Mouse (Mus musculus): ENCODE data around the gene Lctl.
A peak's percentile ranks its signal among the peaks of the same experiment; 100 is the strongest.
"Not testable (repeated sequence)": the region's sequence is repeated elsewhere in the genome, so short reads cannot be mapped to it uniquely, and the experiment has no call there.

Lctl gene

GRCm38 (mm10) chr9:64119898-64120297 lies 3.0 kb downstream of the Lctl start:
- peak; percentile 53 for DNase-seq (ENCODE audit: inconsistent ontology term)

DNA sequence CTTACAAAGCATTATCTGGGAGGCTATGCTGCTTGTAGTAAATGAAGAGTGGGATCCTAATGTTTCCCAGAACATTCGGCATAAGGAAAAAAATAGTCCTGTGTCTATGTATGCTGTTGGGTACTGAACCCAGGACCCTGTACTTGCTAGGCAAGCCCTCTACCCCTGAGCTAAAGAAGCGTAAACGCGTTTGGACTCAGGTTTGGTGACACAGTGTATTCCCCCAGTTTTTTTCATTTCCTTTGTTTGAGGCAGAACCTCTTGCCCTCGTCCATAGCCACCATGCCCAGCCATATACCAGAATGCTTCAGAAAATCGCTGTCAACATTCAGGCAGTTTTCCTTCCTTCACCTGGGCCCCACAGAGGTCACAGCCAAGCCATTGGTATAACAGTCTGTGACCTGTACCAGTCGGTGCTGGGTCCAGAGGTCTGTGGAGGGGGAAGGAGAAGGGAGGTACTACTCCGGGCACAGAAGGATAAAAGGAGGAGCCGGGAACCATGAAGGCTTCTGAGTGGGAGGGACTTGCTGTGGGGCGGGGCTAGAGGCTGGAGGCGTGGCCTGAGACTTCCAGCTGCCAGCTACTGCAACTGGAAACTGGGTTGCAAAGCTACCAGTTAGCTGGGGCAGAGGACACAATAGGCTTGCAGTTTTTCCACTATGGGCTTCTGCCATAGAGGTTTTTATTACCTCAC lies 3.8 kb downstream of the Lctl start:
- no peak for DNase-seq (ENCODE audit: inconsistent ontology term)

GRCm38 (mm10) chr9:64122601-64123000 lies 5.7 kb downstream of the Lctl start:
- no peak for DNase-seq (ENCODE audit: inconsistent ontology term)

DNA sequence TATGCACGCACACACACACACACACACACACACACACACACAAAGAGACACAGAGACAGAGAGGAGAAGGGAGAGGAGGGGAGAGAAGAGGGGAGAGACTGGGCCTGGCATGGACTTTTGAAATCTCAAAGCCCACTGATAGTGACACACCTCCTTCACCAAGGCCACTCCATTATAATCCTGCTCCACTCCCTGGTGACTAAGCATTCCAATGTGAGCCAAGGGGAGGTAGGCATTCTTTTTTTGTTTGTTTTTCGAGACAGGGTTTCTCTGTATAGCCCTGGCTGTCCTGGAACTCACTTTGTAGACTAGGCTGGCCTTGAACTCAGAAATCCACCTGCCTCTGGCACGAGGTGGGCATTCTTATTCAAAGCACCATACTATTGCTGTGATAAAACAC lies 7.9 kb downstream of the Lctl start:
- DNase-seq (ENCODE audit: inconsistent ontology term), result peak; percentile 44

- DNase-seq (ENCODE audit: inconsistent ontology term), result peak; percentile 26
Observed at GRCm38 (mm10) chr9:64125307-64125706, 8.4 kb downstream of the Lctl start.

- DNase-seq (ENCODE audit: inconsistent ontology term), result no peak
Observed at GRCm38 (mm10) chr9:64126121-64126520, 9.2 kb downstream of the Lctl start.

DNA sequence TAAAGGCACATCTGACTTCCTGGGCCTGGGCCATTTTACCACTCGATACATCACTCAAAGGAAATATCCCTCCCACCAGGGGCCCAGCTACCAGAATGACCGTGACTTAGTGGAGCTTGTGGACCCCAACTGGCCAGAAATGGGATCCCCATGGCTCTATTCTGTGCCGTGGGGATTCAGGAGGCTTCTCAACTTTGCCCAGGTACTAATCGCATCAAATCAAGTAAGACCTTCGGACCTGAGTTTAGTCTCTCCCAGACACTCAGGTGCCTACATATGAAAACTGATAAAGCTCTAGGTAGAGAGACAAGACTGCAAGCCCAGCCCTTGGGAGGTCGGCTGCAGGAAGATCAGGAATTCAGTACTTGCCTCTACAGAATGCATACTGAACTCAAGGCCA lies 14.7 kb downstream of the Lctl start:
- no peak for DNase-seq (ENCODE audit: inconsistent ontology term)

DNA sequence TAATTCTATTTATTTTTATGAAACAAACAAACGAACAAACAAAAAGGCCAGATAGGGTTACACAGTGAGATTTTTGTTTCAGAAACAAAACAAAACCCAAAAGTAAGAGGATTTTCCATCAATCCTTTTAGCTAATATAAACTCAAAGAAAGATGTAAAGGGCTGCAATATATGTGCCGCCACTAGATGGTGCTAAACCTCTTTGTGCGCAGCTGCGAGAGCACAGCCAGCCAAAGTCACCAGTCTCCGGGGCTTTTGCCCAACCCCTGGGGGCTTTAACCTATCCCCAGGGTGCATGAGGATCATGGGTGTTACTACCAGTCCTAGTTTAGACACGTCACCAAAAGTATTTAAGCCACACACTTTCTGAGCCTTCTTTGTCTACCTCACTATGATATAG lies 21.9 kb downstream of the Lctl start:
- DNase-seq (ENCODE audit: inconsistent ontology term), result peak; percentile 7

DNA sequence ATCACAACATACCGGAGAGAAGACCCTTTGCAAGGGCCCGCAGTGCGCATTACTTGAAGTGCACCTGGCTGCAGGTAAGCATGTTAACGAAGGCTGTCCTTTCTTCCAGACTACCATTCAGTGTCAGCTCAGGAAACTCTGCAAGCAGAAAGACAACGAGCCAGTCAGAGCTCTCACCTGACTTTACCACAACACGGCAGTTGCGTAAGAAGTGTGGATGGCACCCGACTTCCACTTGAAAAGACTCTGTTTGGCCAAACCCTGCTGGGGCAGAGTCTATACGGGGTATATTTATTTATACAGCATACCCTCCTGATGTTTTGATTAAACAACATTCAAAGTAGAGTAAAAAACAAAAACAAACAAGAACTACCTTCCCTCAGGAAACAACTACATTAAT lies 22.9 kb downstream of the Lctl start:
- no peak for DNase-seq (ENCODE audit: inconsistent ontology term)

GRCm38 (mm10) chr9:64156641-64157040 lies 39.7 kb downstream of the Lctl start:
- DNase-seq (ENCODE audit: inconsistent ontology term), result no peak

GRCm38 (mm10) chr9:64160471-64160870 lies 43.5 kb downstream of the Lctl start:
- DNase-seq (ENCODE audit: inconsistent ontology term), result no peak

- not testable (repeated sequence) for DNase-seq (ENCODE audit: inconsistent ontology term)
Observed at GRCm38 (mm10) chr9:64169967-64170366, 53.0 kb downstream of the Lctl start.

GRCm38 (mm10) chr9:64172145-64172815 lies 55.3 kb downstream of the Lctl start:
- no peak for DNase-seq (ENCODE audit: inconsistent ontology term)

DNA sequence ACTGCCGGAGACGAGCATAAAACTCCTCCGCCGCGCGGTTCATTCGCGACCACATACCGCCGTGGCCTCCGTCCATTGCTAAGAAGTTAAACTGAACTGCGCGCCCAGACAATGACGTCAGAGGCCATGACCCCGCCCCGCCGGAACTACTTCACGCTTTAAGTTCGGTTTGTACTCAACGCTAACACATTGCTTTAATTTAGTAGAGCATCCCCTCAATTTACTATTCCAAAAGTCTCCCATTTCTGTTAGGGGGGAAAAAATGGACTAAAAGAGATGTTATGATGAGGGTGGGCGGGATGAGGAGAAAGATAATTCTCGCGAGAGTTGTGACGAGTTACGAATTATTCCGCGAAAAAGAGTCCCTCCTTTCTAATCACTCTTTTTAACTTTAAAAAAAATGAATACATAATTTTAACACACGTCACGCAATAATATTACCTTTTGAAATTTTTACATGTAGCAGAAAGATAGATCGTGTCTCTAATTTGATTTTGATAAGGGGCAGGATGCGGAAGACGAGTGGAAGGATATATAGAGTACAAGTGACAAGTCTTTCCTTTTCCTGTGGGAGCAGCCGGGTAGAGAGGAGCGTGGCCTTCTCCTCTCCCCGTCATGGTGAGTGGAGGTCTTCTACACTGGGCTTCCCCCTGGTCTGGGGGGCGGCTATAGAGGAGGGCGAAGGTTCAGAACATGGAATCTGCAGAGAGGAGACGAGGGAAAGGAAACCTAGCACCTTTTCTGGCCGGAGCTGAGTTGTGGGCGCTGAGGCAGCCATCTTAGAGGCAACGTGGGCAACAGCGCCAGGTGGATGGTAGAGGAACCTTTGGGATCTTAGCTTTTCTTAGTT lies 56.1 kb downstream of the Lctl start, which contains the start of the genes Zwilch and Rpl4:
Zwilch (minus strand) TSS at position 289 of the 850 bp plus-strand sequence.
Rpl4 (plus strand) TSS at position 560 of the 850 bp plus-strand sequence.
- peak; percentile 97 for DNase-seq (ENCODE audit: inconsistent ontology term)

GRCm38 (mm10) chr9:64173666-64174220 lies 56.8 kb downstream of the Lctl start:
- no peak for DNase-seq (ENCODE audit: inconsistent ontology term)

DNA sequence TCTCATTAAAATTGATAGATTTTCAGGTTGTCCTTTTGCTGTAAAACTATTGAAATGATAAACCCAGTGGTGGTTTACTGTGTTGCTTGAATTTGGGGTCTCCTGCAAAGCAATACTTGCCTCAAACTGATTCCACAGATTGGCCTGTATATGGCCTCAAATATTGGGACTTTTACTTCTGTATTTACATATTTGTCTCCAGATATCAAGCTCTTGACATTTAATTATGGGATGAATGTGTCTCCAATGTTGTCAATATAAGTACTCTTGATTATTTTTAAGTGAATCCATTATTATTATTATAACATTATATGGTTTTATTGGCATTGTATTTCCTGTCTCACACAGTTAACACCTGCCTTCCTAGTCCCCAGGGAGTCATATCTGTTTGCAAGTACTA lies 57.4 kb downstream of the Lctl start:
- no peak for DNase-seq (ENCODE audit: inconsistent ontology term)

- no peak for DNase-seq (ENCODE audit: inconsistent ontology term)
Observed at GRCm38 (mm10) chr9:64174766-64175165, 57.8 kb downstream of the Lctl start.

DNA sequence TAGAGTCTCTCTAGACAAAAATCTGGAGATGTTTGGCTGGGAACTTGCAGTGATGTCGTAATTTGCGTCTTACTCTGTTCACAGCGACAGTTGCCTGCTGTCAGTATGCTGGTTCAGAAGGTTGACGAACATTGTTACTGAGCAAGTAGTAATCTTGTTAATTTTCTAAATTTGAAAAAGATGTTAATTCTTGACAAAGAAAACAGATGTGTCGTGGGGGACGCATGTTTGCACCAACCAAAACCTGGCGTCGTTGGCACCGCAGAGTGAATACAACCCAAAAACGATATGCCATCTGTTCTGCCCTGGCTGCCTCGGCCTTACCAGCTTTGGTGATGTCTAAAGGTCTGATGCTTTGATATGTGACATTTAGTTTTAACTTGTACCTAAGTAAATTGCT lies 58.4 kb downstream of the Lctl start:
- DNase-seq (ENCODE audit: inconsistent ontology term), result no peak

GRCm38 (mm10) chr9:64178610-64178973 lies 61.6 kb downstream of the Lctl start:
- no peak for DNase-seq (ENCODE audit: inconsistent ontology term)

DNA sequence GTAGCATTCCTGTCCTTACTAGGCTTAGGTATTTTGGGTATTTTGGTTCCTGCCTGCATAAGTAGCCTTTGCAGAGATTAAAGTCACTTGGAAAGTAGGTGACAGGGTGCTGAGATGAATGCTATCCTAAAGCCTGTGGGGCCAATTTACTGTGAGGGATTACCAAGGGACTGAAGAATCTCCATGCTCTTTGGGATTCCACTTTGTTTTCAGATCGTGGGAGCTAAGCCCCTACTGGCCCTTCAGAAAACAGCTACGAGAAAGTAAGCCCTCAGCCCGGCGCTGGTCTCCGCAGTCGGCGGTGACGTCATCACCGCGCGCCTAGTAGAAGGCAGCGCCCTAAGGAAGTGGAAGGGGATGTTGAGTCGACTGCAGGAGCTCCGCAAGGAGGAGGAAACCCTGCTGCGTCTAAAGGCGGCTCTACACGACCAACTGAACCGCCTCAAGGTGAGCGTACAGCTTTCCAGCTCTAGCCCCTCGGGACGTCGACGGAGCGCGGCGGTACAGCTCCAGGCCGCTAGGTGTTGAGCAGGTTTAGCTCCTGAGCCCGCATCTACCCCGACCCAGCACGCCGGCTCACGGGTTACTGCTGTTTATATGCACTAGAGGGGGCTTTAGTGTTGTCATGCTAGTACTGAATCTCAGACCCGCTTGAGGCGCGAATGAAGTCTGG lies 62.2 kb downstream of the Lctl start, which contains the start of gene Snapc5:
Snapc5 (plus strand) TSS at position 301 of the 673 bp plus-strand sequence.
- peak; percentile 93 for DNase-seq (ENCODE audit: inconsistent ontology term)

DNA sequence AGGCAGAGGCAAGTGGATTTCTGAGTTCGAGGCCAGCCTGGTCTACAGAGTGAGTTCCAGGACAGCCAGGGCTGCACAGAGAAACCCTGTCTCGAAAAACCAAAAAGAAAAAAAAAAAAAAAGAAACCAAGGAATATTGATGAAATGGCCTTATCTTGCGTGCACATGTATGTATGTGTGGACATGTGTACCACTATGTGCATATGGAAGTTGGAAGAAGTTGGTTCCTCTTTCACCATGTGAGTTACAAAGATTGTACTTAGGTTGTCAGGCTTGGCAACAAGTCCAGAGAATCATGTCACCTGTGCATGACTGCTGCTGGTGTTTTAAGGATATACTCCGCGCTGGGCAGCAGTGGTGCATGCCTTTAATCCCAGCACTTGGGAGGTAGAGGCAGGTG lies 66.3 kb downstream of the Lctl start:
- DNase-seq (ENCODE audit: inconsistent ontology term), result not testable (repeated sequence)
